In genomic region chr14:106313558-106313957, GRCm38 (mm10) we compare ENCODE assay signal across 28 mouse cellular contexts.
DNase-seq lines count a peak whose midpoint lies in the region; ATAC-seq and TF ChIP-seq lines count a peak whose summit lies in the region.
"Had no signal": no experiment of that assay in that cellular context is flagged by ENCODE, and none has a peak within 500 bp of the region (broad histone marks: within the 10 kb centered on the region; RNA-seq: fewer than 3 reads in every experiment).

No protein-coding gene starts in this region.

- no peak for ATAC-seq in embryonic facial prominence, embryonic 14.5 days (ENCODE audit: low read depth)
- peak; percentile 76 for ATAC-seq in kidney, embryonic 15.5 days (replicated peaks; ENCODE audit: low FRiP score)
- no peak for ATAC-seq in stomach, embryonic 15.5 days (ENCODE audit: insufficient read depth, low FRiP score, low read depth)
- ATAC-seq in stomach, postnatal 0 days (ENCODE audit: low FRiP score, low TSS enrichment), result no peak
- ATAC-seq in megakaryocyte progenitor cell, adult 5-6 weeks (replicated peaks; ENCODE audit: poor library complexity), result no peak
- ATAC-seq: activated CD4-positive, CD25-positive, alpha-beta regulatory T cell, adult 4 months; forebrain, embryonic 13.5 days had no signal

- no peak for TF ChIP-seq EP300 in stomach, postnatal 0 days (optimal IDR thresholded peaks at IDR 0.05)

- no peak overlapping the region for H3K9ac ChIP-seq in embryonic facial prominence, embryonic 14.5 days (ENCODE audit: low read depth, low read length)
- H3K9ac ChIP-seq in kidney, embryonic 15.5 days, result no peak overlapping the region
- H3K9ac ChIP-seq in stomach, embryonic 15.5 days, result no peak overlapping the region
- H3K9ac ChIP-seq in stomach, postnatal 0 days (ENCODE audit: low read length), result no peak overlapping the region
- H3K9ac ChIP-seq: embryonic facial prominence, embryonic 15.5 days; forebrain, embryonic 13.5 days; heart, embryonic 15.5 days; limb, embryonic 15.5 days; liver, embryonic 13.5 days had no signal

- peak; percentile 25 for DNase-seq in embryonic facial prominence, embryonic 14.5 days (ENCODE audit: low spot score)
- DNase-seq in embryonic facial prominence, embryonic 10.5 days (ENCODE audit: low spot score), result no peak
- no peak for DNase-seq in kidney, adult 11 months
- no peak for DNase-seq in stomach, postnatal 0 days (ENCODE audit: low spot score)
- no peak for DNase-seq in urinary bladder, postnatal 4 days (ENCODE audit: low spot score in 2 of 2)
- DNase-seq: adrenal gland, adult 2 months; adrenal gland, postnatal 36 days; cerebellum, adult 18-20 months; gastrocnemius, postnatal 14 days; liver, embryonic 13.5 days; lung, adult 2 months; lung, postnatal 10 days; right cerebral cortex, postnatal 14 days; thymus, postnatal 4 days had no signal

- no peak overlapping the region for H3K4me2 ChIP-seq in embryonic facial prominence, embryonic 14.5 days (ENCODE audit: low read depth, low read length)
- H3K4me2 ChIP-seq in kidney, embryonic 15.5 days, result 0 out of 2 replicates have a peak overlapping the region, but pooled peaks have one; percentile 10
- no peak overlapping the region for H3K4me2 ChIP-seq in stomach, embryonic 15.5 days
- H3K4me2 ChIP-seq in stomach, postnatal 0 days (replicated peaks; ENCODE audit: low read depth), result no peak overlapping the region
- H3K4me2 ChIP-seq: embryonic facial prominence, embryonic 15.5 days; forebrain, embryonic 13.5 days; heart, embryonic 15.5 days; limb, embryonic 15.5 days; liver, embryonic 13.5 days had no signal

- H3K4me1 ChIP-seq in embryonic facial prominence, embryonic 14.5 days (ENCODE audit: control insufficient read depth, insufficient read depth, low read length), result peaks cover 8% of the 10 kb centered on the region
- peaks cover 14% of the 10 kb centered on the region for H3K4me1 ChIP-seq in embryonic facial prominence, embryonic 10.5 days
- H3K4me1 ChIP-seq in kidney, embryonic 15.5 days, result peaks cover 16% of the 10 kb centered on the region
- H3K4me1 ChIP-seq in stomach, embryonic 15.5 days, result no peaks in the 10 kb centered on the region
- H3K4me1 ChIP-seq in stomach, postnatal 0 days (replicated peaks; ENCODE audit: control insufficient read depth, insufficient read depth), result no peaks in the 10 kb centered on the region
- H3K4me1 ChIP-seq: embryonic facial prominence, embryonic 15.5 days; forebrain, embryonic 13.5 days; heart, embryonic 10.5 days; heart, embryonic 15.5 days; liver, embryonic 13.5 days had no signal

- WGBS in embryonic facial prominence, embryonic 14.5 days, result 32% methylated on average over 8 of the region's 8 CpGs
- 51% methylated on average over 8 of the region's 8 CpGs for WGBS in embryonic facial prominence, embryonic 10.5 days
- 23% methylated on average over 8 of the region's 8 CpGs for WGBS in kidney, embryonic 15.5 days
- WGBS in stomach, embryonic 15.5 days, result 49% methylated on average over 8 of the region's 8 CpGs
- WGBS in stomach, postnatal 0 days, result 48% methylated on average over 8 of the region's 8 CpGs

- 0 out of 2 replicates have a peak overlapping the region, but pooled peaks have one; percentile 33 for H3K27ac ChIP-seq in embryonic facial prominence, embryonic 14.5 days (replicated peaks; ENCODE audit: low read depth, low read length)
- no peak overlapping the region for H3K27ac ChIP-seq in embryonic facial prominence, embryonic 10.5 days (replicated peaks)
- peak overlapping the region; percentile 72 for H3K27ac ChIP-seq in kidney, embryonic 15.5 days
- H3K27ac ChIP-seq in stomach, embryonic 15.5 days, result 0 out of 2 replicates have a peak overlapping the region, but pooled peaks have one; percentile 16
- no peak overlapping the region for H3K27ac ChIP-seq in stomach, postnatal 0 days (replicated peaks)
- H3K27ac ChIP-seq: forebrain, embryonic 13.5 days; heart, embryonic 10.5 days; heart, embryonic 15.5 days; limb, embryonic 10.5 days; limb, embryonic 15.5 days; liver, embryonic 13.5 days; macrophage; midbrain, embryonic 10.5 days had no signal

- H3K36me3 ChIP-seq in embryonic facial prominence, embryonic 14.5 days (ENCODE audit: control insufficient read depth, insufficient read depth, low read length), result no peaks in the 10 kb centered on the region
- no peaks in the 10 kb centered on the region for H3K36me3 ChIP-seq in embryonic facial prominence, embryonic 10.5 days (replicated peaks)
- H3K36me3 ChIP-seq in kidney, embryonic 15.5 days, result no peaks in the 10 kb centered on the region
- no peaks in the 10 kb centered on the region for H3K36me3 ChIP-seq in stomach, embryonic 15.5 days
- no peaks in the 10 kb centered on the region for H3K36me3 ChIP-seq in stomach, postnatal 0 days (ENCODE audit: control insufficient read depth, insufficient read depth, low read length)
- H3K36me3 ChIP-seq: embryonic facial prominence, embryonic 15.5 days; heart, embryonic 10.5 days; heart, embryonic 15.5 days; limb, embryonic 10.5 days; limb, embryonic 15.5 days; liver, embryonic 13.5 days; midbrain, embryonic 10.5 days had no signal

- no peak overlapping the region for H3K4me3 ChIP-seq in embryonic facial prominence, embryonic 14.5 days (ENCODE audit: low read depth, low read length)
- H3K4me3 ChIP-seq in embryonic facial prominence, embryonic 10.5 days, result no peak overlapping the region
- no peak overlapping the region for H3K4me3 ChIP-seq in kidney, embryonic 15.5 days (replicated peaks)
- H3K4me3 ChIP-seq in stomach, embryonic 15.5 days (replicated peaks), result no peak overlapping the region
- H3K4me3 ChIP-seq in stomach, postnatal 0 days (ENCODE audit: low read depth, low read length), result no peak overlapping the region
- H3K4me3 ChIP-seq: embryonic facial prominence, embryonic 15.5 days; forebrain, embryonic 13.5 days; heart, embryonic 10.5 days; heart, embryonic 15.5 days; limb, embryonic 10.5 days; limb, embryonic 15.5 days; liver, embryonic 13.5 days; midbrain, embryonic 10.5 days; myocyte had no signal

- no peak for TF ChIP-seq CTCF in stomach, postnatal 0 days (IDR thresholded peaks at IDR 0.05; ENCODE audit: low read depth)

- H3K27me3 ChIP-seq in embryonic facial prominence, embryonic 14.5 days (replicated peaks; ENCODE audit: control insufficient read depth, insufficient read depth, low read length), result no peaks in the 10 kb centered on the region
- no peaks in the 10 kb centered on the region for H3K27me3 ChIP-seq in embryonic facial prominence, embryonic 10.5 days (replicated peaks; ENCODE audit: low read depth, poor library complexity, severe bottlenecking)
- H3K27me3 ChIP-seq in kidney, embryonic 15.5 days, result no peaks in the 10 kb centered on the region
- no peaks in the 10 kb centered on the region for H3K27me3 ChIP-seq in stomach, embryonic 15.5 days (replicated peaks)
- H3K27me3 ChIP-seq in stomach, postnatal 0 days (ENCODE audit: control insufficient read depth, insufficient read depth, low read length), result no peaks in the 10 kb centered on the region
- H3K27me3 ChIP-seq: CH12.LX; embryonic facial prominence, embryonic 15.5 days; forebrain, embryonic 13.5 days; heart, embryonic 15.5 days; limb, embryonic 15.5 days; liver, embryonic 13.5 days had no signal

- H3K9me3 ChIP-seq in embryonic facial prominence, embryonic 14.5 days (ENCODE audit: control insufficient read depth, low read length), result no peaks in the 10 kb centered on the region
- H3K9me3 ChIP-seq in embryonic facial prominence, embryonic 10.5 days, result no peaks in the 10 kb centered on the region
- no peaks in the 10 kb centered on the region for H3K9me3 ChIP-seq in kidney, embryonic 15.5 days (replicated peaks)
- H3K9me3 ChIP-seq in stomach, embryonic 15.5 days, result no peaks in the 10 kb centered on the region
- no peaks in the 10 kb centered on the region for H3K9me3 ChIP-seq in stomach, postnatal 0 days (ENCODE audit: control insufficient read depth, low read length)
- H3K9me3 ChIP-seq: embryonic facial prominence, embryonic 15.5 days; forebrain, embryonic 13.5 days; heart, embryonic 10.5 days; heart, embryonic 15.5 days; limb, embryonic 10.5 days; limb, embryonic 15.5 days; liver, embryonic 13.5 days; midbrain, embryonic 10.5 days had no signal

Comparison
In these comparisons a context has a peak if more than half of its experiments do, and no peak if none do; other contexts are left out.
1. H3K27ac ChIP-seq: peak in embryonic facial prominence, embryonic 14.5 days (single experiment), kidney, embryonic 15.5 days (single experiment) and stomach, embryonic 15.5 days (single experiment); none in embryonic facial prominence, embryonic 10.5 days (single experiment) and stomach, postnatal 0 days (single experiment).